Mouse (Mus musculus): ENCODE measurements around the gene Ly6g6c.

DNA sequence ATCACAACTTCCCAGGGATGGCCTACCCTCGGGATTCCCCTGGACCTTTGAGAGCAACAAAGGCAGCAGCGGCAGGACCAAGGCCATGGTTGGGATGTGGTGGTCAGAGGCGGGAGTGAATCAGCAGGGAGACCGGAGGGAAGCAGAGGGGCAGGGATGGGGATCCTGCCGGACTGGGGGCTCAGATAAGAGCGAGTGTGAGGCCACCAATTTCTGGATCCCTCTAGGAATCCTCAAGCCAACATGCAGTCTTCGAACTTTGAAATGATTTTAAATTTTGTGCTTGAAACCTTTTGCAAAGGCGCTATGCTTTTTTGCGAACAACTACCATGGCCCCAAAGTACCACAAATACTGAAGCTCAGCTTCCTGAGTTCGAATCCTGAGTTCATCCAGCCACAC, 896 bp downstream of the Ly6g6c start, which contains the start of gene Mpig6b:
- no peak for TF ChIP-seq CTCF (IDR thresholded peaks at IDR 0.05; ENCODE audit: extremely low read depth, insufficient read depth, low read length)
- no peak for TF ChIP-seq POLR2A (IDR thresholded peaks at IDR 0.05; ENCODE audit: extremely low read depth, insufficient read depth, low read length)

Data from cortical plate, adult 2 months (tissue).